Mouse (Mus musculus) neural tube, embryonic 11.5 days (tissue): ENCODE measurements around the gene Cmss1. TPM values are rescaled to one million over a fixed set of nuclear protein-coding genes. Genes with fewer than 3 reads are reported as not detected.

Experiments used
- ATAC-seq: fragments of 200-750 bp; cut with Nextera tagmentation; 2 replicates; pipeline ENCODE4 v1.8.0; 2017; ENCODE audit warnings: moderate number of reproducible peaks, mild to moderate bottlenecking, moderate TSS enrichment, moderate library complexity; ENCODE audit not compliant: insufficient read depth, low FRiP score, low TSS enrichment
- DNase-seq: peaks from one replicate; pipeline ENCODE4 v3.0.0-alpha.2; 2015; ENCODE audit warnings: low spot score
- H3K27ac ChIP-seq: fragments of 300-500 bp; sonication (generic); 2 replicates; pipeline ENCODE4 v1.5.1; 2014; ENCODE audit warnings: low read depth, mild to moderate bottlenecking, low read length
- H3K27me3 ChIP-seq: fragments of 300-500 bp; sonication (generic); 2 replicates; pipeline ENCODE4 v1.6.1; 2014; ENCODE audit warnings: mild to moderate bottlenecking, low read length, mixed read lengths; ENCODE audit not compliant: control insufficient read depth, insufficient read depth
- H3K36me3 ChIP-seq: fragments of 300-500 bp; sonication (generic); 2 replicates; pipeline ENCODE4 v1.6.1; 2014; ENCODE audit warnings: mild to moderate bottlenecking, low read length, moderate library complexity, mixed read lengths; ENCODE audit not compliant: control insufficient read depth, insufficient read depth
- H3K4me1 ChIP-seq: fragments of 300-500 bp; sonication (generic); 2 replicates; pipeline ENCODE4 v1.6.1; 2014; ENCODE audit warnings: low read length, mixed read lengths; ENCODE audit not compliant: control insufficient read depth, insufficient read depth
- H3K4me2 ChIP-seq: fragments of 300-500 bp; sonication (generic); 2 replicates; pipeline ENCODE4 v1.6.1; 2014; ENCODE audit warnings: low read depth, mild to moderate bottlenecking, moderate library complexity
- H3K4me3 ChIP-seq: fragments of 300-500 bp; sonication (generic); 2 replicates; pipeline ENCODE4 v1.5.1; 2014; ENCODE audit warnings: low read depth, low read length
- H3K9ac ChIP-seq: fragments of 300-500 bp; sonication (generic); 2 replicates; pipeline ENCODE4 v1.6.1; 2014; ENCODE audit warnings: mild to moderate bottlenecking, low read length
- H3K9me3 ChIP-seq: fragments of 300-500 bp; sonication (generic); 2 replicates; pipeline ENCODE4 v1.6.1; 2016; ENCODE audit warnings: low read length; ENCODE audit not compliant: control insufficient read depth
- WGBS: fragments of 180-500 bp; shearing (Covaris S2); extraction: QIAGEN DNeasy Blood & Tissue Kit; methylation state at CpG from one replicate; pipeline ENCODE4 v1.1.7; 2014; 5-methylcytosine and 5-hydroxymethylcytosine counted together
- polyA plus RNA-seq: library from polyadenylated mRNA; unstranded; fragments of >200 nt; fragmentation: Nextera tagmentation; extraction: Ambion mirVana; gene quantifications from 2 replicates; pipeline ENCODE4 v1.2.1, GENCODE M21; 2014

Cmss1 gene
- polyA plus RNA-seq, 1 experiment from 2014 or later, result 40.6 TPM

- WGBS, result 93% methylated on average over 10 of the region's 10 CpGs
- Histone ChIP-seq H3K4me1 (peaks cover 4% of the 10 kb centered on the region; the same call in 1 of the 2 replicates), H3K36me3 (no peaks in the 10 kb centered on the region), H3K4me2 (no peak overlapping the region), H3K4me3 (no peak overlapping the region), H3K9me3 (no peaks in the 10 kb centered on the region), H3K27me3 (no peaks in the 10 kb centered on the region), H3K27ac (no peak overlapping the region), H3K9ac (no peak overlapping the region)
- DNase-seq (no peak), ATAC-seq (no peak)
Observed at GRCm38 (mm10) chr16:57359251-57359650, 247.4 kb downstream of the Cmss1 start.

- no peaks in the 10 kb centered on the region for H3K36me3 ChIP-seq
- no peaks in the 10 kb centered on the region for H3K9me3 ChIP-seq
- no peaks in the 10 kb centered on the region for H3K4me1 ChIP-seq
- H3K4me3 ChIP-seq, result no peak overlapping the region
- H3K27ac ChIP-seq, result no peak overlapping the region
- H3K9ac ChIP-seq, result no peak overlapping the region
- H3K27me3 ChIP-seq, result no peaks in the 10 kb centered on the region
- DNase-seq (no peak), ATAC-seq (no peak)
- H3K4me2 ChIP-seq, result no peak overlapping the region
- 86% methylated on average over 6 of the region's 6 CpGs for WGBS
Observed at GRCm38 (mm10) chr16:57357011-57357410, 249.7 kb downstream of the Cmss1 start.

GRCm38 (mm10) chr16:57356454-57356853, 250.2 kb downstream of the Cmss1 start:
- DNase-seq (no peak), ATAC-seq (no peak)
- Histone ChIP-seq H3K36me3 (no peaks in the 10 kb centered on the region), H3K4me3 (no peak overlapping the region), H3K9me3 (no peaks in the 10 kb centered on the region), H3K4me2 (no peak overlapping the region), H3K9ac (no peak overlapping the region), H3K27me3 (no peaks in the 10 kb centered on the region), H3K27ac (no peak overlapping the region), H3K4me1 (no peaks in the 10 kb centered on the region)
- 82% methylated on average over 6 of the region's 6 CpGs for WGBS

GRCm38 (mm10) chr16:57353932-57354331, 252.7 kb downstream of the Cmss1 start:
- no peak for ATAC-seq
- Histone ChIP-seq H3K27ac (no peak overlapping the region), H3K4me3 (no peak overlapping the region), H3K27me3 (no peaks in the 10 kb centered on the region), H3K36me3 (no peaks in the 10 kb centered on the region), H3K9ac (no peak overlapping the region), H3K9me3 (no peaks in the 10 kb centered on the region), H3K4me1 (no peaks in the 10 kb centered on the region), H3K4me2 (no peak overlapping the region)
- 72% methylated on average over 6 of the region's 6 CpGs for WGBS
- no peak for DNase-seq

GRCm38 (mm10) chr16:57353166-57353721, 253.4 kb downstream of the Cmss1 start:
- DNase-seq (no peak), ATAC-seq (no peak)
- 86% methylated on average over 11 of the region's 11 CpGs for WGBS
- no peaks in the 10 kb centered on the region for H3K36me3 ChIP-seq
- no peak overlapping the region for H3K4me2 ChIP-seq
- no peak overlapping the region for H3K4me3 ChIP-seq
- no peaks in the 10 kb centered on the region for H3K4me1 ChIP-seq
- H3K27me3 ChIP-seq, result no peaks in the 10 kb centered on the region
- no peak overlapping the region for H3K27ac ChIP-seq
- H3K9ac ChIP-seq, result no peak overlapping the region
- H3K9me3 ChIP-seq, result no peaks in the 10 kb centered on the region

- WGBS, result 85% methylated on average over 6 of the region's 6 CpGs
- Histone ChIP-seq H3K4me3 (no peak within 1 kb of the TSS), H3K27me3 (no peaks in the 10 kb centered on the region), H3K9me3 (no peaks in the 10 kb centered on the region), H3K4me2 (no peak within 1 kb of the TSS), H3K4me1 (no peaks in the 10 kb centered on the region), H3K36me3 (no peaks in the 10 kb centered on the region), H3K9ac (no peak within 1 kb of the TSS), H3K27ac (0 out of 2 replicates have a peak within 1 kb of the TSS, but pooled peaks have one; percentile 8)
- DNase-seq (no peak), ATAC-seq (no peak)
Observed at GRCm38 (mm10) chr16:57352751-57353150, 253.9 kb downstream of the Cmss1 start, which contains the start of gene Filip1l. Gene Filip1l, plus strand, starts transcription at chr16:57353093.

- H3K36me3 ChIP-seq, result no peaks in the 10 kb centered on the region
- H3K27ac ChIP-seq, result no peak overlapping the region
- H3K9me3 ChIP-seq, result no peaks in the 10 kb centered on the region
- H3K27me3 ChIP-seq, result no peaks in the 10 kb centered on the region
- 71% methylated on average over 3 of the region's 3 CpGs for WGBS
- DNase-seq (no peak), ATAC-seq (no peak)
- no peaks in the 10 kb centered on the region for H3K4me1 ChIP-seq
- H3K4me3 ChIP-seq, result no peak overlapping the region
- no peak overlapping the region for H3K4me2 ChIP-seq
- no peak overlapping the region for H3K9ac ChIP-seq
Observed at GRCm38 (mm10) chr16:57349689-57350088, 257.0 kb downstream of the Cmss1 start.

GRCm38 (mm10) chr16:57349039-57349438, 257.6 kb downstream of the Cmss1 start:
- no peaks in the 10 kb centered on the region for H3K4me1 ChIP-seq
- 89% methylated on average over 3 of the region's 3 CpGs for WGBS
- H3K4me3 ChIP-seq, result no peak overlapping the region
- no peak for DNase-seq
- H3K9ac ChIP-seq, result no peak overlapping the region
- H3K4me2 ChIP-seq, result no peak overlapping the region
- no peaks in the 10 kb centered on the region for H3K36me3 ChIP-seq
- no peaks in the 10 kb centered on the region for H3K9me3 ChIP-seq
- no peak overlapping the region for H3K27ac ChIP-seq
- ATAC-seq, result no peak
- H3K27me3 ChIP-seq, result no peaks in the 10 kb centered on the region

- no peaks in the 10 kb centered on the region for H3K9me3 ChIP-seq
- no peaks in the 10 kb centered on the region for H3K27me3 ChIP-seq
- H3K4me1 ChIP-seq, result no peaks in the 10 kb centered on the region
- no peak overlapping the region for H3K9ac ChIP-seq
- ATAC-seq, result no peak
- H3K4me2 ChIP-seq, result no peak overlapping the region
- DNase-seq, result no peak
- H3K27ac ChIP-seq, result no peak overlapping the region
- WGBS, result 72% methylated on average over 3 of the region's 3 CpGs
- no peak overlapping the region for H3K4me3 ChIP-seq
- no peaks in the 10 kb centered on the region for H3K36me3 ChIP-seq
Observed at GRCm38 (mm10) chr16:57346258-57346657, 260.4 kb downstream of the Cmss1 start.
